Mouse (Mus musculus) kidney, adult 9 months (tissue): ENCODE measurements around the gene Tenm3.

Experiments used
- DNase-seq: peaks from one replicate; pipeline ENCODE4 v3.0.0; 2022

Gene Tenm3

GRCm38 (mm10) chr8:48803070-48803469 is 40.7 kb downstream of the Tenm3 start:
- DNase-seq, result no peak

GRCm38 (mm10) chr8:48802231-48802630 is 41.5 kb downstream of the Tenm3 start:
- no peak for DNase-seq

DNA sequence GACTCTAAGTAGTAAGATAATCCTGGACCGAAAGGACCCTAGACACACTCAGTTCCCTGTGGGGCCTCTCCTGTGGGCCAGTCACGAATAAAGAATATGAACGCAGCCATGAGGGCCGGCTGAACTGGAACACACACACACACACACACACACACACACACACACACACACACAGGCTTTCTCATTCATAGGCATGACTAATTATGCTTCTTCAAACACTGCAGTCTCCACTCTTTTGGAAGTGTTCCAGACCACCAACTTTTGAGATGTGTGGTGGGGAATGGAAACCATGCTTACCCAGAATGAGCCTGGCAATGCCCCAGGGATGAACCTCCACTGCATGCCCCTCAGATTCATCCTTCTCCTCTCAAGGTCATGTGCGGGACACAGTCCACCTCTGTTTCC is 45.8 kb downstream of the Tenm3 start:
- DNase-seq, result no peak

- DNase-seq, result no peak
These were observed 49.5 kb downstream of the Tenm3 start for GRCm38 (mm10) chr8:48794285-48794684.

DNA sequence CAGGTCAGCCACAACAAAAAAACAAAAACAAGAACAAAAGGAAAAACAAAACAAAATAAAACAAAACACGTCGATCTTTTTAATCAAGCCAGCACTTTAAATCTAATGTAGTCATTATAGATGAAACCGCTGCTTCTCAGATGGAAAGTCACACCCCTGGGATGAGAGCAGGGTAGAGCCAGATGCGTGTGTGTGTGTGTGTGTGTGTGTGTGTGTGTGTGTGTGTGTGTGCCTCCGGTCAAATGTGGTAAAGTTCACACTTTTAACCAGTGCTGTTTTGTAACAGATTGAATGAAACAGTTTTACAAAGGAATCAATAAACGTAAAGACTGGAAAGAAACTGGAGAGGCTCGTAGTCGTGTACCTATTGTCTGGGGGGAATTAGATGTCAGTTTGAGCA is 50.0 kb downstream of the Tenm3 start:
- DNase-seq, result no peak

- DNase-seq, result no peak
These were observed 51.0 kb downstream of the Tenm3 start for GRCm38 (mm10) chr8:48792587-48793326.

DNA sequence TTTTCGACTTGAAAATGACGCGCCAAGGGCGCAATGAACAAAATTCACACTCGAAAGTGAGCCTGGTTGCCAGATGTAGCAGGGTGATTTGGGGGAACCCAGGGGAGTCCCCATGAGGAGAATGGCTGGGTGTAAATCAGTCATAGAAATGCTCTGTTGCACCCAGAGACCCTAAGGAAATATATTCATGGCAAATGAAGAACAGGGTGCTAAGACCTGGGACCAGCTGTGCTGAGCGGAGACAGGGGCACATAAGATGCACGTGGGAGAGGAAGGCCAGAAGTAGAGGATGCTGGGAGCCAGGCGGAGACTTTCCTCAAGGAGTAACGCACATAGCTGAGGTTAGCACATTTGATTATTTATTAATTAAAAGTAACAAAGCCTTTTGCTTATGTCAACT is 60.4 kb downstream of the Tenm3 start:
- DNase-seq, result no peak

DNA sequence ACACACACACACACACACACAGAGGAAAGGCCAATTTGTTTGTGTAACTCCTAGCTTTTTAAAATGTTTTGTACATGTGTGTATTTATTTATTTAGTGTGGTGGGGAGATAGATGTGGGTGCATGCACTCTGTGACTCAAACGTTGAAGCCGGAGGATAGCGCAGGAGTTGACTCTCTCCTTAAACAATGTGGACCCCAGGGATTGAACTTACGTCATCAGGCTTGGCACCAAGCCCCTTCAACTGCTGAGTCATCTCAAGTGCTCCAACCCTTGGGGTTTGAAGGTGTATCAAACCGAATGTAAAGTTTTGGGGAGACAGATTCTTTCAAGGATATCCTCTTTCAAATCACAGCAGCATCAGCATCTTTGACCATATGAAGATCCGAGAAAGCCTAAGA is 63.1 kb downstream of the Tenm3 start:
- DNase-seq, result no peak

GRCm38 (mm10) chr8:48779194-48779593 is 64.6 kb downstream of the Tenm3 start:
- no peak for DNase-seq

GRCm38 (mm10) chr8:48776081-48776480 is 67.7 kb downstream of the Tenm3 start:
- no peak for DNase-seq

GRCm38 (mm10) chr8:48775531-48776037 is 68.2 kb downstream of the Tenm3 start:
- DNase-seq, result no peak

DNA sequence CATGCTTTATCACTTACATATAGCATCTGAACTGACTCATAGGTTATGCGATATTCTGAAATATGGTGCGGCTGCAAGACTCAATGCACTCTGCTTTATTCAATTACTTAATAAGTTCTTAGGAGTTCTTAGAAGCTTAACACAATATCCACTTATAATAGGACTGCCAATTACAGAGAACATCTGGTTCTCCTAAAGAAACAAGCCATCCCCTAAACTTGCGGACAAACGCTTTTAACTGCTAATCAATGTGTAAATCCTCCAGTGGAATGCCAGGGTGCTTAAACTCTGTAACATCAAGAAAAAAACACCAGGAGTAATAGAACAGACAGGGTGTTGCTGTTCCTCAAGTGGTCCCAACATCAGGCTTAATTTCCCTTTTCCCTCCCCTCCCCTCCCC is 68.9 kb downstream of the Tenm3 start:
- DNase-seq, result no peak

DNA sequence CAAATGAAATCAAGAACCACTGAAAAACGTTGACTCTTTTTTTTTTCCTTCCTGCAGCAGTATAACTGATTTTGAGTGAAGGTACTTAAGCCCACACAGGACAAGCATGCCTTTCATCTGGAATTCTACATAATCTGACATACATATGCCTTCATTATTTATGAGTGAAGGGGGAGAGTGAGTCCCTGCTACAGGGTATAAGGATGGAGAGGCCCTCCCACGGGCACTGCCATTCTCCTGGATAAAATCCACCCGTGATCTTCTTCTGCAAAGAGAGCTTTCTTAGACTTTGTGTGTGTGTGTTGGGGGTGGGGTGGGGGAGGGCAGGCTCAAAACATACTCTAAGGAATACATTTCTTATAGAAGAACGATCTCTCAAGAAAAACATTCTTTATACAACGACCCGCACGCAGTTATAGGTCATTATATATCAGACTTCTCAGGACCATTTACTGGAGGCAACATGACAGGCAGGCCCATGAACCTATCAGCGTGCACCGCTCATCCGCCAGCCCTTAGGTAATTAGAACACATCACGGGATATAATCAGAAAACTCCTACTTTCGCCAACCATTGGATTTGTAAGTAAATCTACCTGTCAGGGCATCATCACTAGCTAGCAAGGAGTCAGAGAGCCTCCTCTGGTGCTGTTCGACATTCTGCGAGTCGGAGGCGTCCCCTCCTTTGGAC is 77.1 kb downstream of the Tenm3 start:
- DNase-seq, result no peak

DNA sequence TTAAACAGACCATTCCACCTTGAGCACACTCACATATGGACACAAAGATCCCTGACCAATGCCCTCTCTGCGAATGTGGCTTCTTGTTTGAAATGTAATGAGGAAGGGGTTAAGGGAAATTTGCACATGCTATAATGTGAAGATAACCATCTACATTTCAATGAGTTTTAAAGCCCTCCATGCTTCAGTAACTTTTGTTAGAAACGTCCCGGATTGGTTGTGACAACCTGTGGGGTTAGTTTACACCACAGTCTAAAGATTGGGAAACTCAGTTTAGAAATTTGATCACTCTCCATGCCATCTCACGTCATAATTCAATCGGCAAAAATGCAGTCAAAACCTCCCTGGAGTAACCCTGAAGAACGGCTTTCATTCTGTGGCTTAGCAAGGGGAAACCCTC is 78.5 kb downstream of the Tenm3 start:
- no peak for DNase-seq

GRCm38 (mm10) chr8:48764011-48764410 is 79.7 kb downstream of the Tenm3 start:
- no peak for DNase-seq

DNA sequence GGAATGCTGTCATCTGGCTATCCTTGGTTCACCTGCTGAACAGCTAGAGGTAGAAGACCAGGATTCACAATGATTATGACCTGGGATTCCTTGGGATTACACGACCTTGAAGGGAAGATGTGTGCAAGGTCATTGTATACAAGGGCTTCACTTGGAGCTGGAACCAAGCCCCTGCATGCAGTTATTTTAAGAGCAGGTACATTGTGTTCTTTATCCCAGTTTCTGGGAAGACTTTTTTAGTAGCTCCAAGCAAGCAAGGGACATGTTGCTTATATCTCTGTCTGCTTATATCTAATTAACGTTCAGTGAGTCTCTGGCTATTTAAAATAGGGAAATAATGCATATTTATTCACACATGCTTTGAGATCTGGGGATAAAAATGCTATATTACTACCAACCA is 86.9 kb downstream of the Tenm3 start:
- no peak for DNase-seq

DNA sequence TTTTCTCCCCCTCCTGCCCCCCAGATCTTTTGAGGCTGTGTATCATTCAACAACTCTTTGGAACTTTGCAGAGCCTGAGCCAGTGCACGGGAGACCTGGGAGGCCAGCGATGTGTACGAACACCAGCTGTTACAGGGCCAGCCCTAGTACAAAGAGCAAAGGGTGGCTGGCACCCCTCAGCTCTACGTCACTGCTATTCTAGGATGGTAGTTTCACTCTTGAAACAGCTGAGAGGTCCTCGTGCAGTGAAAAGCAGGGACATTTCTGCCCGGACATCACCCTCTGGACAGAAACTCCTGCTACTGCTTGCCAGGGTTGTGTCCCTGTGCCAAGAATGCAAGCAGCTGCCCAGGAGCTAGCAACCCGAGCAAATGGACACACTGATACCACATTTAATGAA is 88.3 kb downstream of the Tenm3 start:
- peak; percentile 86 for DNase-seq

DNA sequence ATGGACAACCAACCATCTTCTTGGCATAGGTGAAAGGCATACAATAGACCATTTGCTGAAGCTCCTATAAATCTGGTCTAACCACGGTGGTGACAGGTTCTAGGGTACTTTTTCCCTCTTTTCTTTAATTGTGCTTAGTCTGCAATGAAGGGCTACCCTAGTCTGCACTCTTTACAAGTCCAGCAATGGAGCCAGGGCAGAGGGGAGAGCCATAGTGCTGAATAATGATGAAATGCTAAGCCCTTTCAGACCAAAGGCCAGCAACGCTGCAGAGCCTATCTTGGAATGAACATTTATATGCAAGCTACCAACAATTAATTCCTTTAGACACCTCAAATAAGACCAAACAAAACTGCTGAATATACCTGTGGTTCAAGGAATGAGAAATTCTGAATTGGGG is 88.8 kb downstream of the Tenm3 start:
- peak; percentile 8 for DNase-seq

DNA sequence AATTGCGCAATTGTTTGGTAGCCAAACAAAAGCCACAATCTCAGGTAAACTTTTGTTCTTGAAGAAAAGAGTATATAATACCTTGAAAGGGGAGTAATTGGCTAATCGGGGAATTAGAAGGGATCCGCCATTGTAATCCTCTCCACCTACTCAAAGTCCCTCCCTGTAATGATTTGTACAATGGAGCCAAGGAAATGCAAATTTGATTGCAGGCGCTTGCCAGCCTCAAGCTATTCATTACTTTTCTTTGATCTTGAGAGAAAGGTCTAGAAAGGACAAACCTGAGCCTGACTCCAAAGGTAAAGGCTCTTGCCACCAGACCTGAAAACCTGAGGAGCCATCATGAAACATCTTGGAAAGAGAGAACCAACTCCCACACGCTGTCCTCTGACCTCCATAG is 91.8 kb downstream of the Tenm3 start:
- peak; percentile 12 for DNase-seq

GRCm38 (mm10) chr8:48748503-48749059 is 95.2 kb downstream of the Tenm3 start:
- DNase-seq, result no peak

GRCm38 (mm10) chr8:48743912-48744311 is 99.8 kb downstream of the Tenm3 start:
- DNase-seq, result no peak

DNA sequence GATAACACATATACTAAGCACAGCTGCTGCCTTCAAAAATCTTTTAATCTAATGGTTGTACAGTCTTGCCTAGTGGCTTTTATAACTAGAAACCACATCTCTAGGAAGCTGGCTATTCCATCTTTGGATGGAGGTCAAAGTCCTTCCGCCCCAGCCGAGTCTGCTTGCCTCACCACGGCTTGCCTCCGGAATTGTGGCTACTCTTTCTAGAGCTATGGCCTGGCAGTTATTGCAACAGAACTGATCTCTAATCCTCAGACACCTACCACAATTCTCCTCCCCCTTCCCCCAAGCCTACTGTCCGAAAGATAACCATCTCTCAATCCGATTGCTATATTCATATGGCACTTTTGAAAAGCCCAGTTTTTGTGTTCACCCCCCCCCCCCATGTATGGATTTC is 101.0 kb downstream of the Tenm3 start:
- no peak for DNase-seq

GRCm38 (mm10) chr8:48740951-48741350 is 102.8 kb downstream of the Tenm3 start:
- no peak for DNase-seq
